In genomic region chr4:139611542-139611953, GRCm38 (mm10) we compare ENCODE assay signal across 8 mouse cellular contexts. TPM values are rescaled to one million over a fixed set of nuclear protein-coding genes. Genes with fewer than 3 reads are reported as not detected.
DNase-seq lines count a peak whose midpoint lies in the region; ATAC-seq and TF ChIP-seq lines count a peak whose summit lies in the region.

No protein-coding gene starts in this region.

- DNase-seq in CD8-positive naive resting alpha-beta T cell, adult 2 months (ENCODE audit: low read depth in 2 of 2, low spot score in 2 of 2), result peak; percentile 77 to 83
- DNase-seq in brain, adult 2 months (ENCODE audit: low read depth, low spot score), result peak; percentile 83
- peak; percentile 87 for DNase-seq in forebrain, embryonic 11.5 days (ENCODE audit: low spot score)
- DNase-seq in heart, postnatal 0 days (ENCODE audit: low spot score), result peak; percentile 84
- DNase-seq in kidney, postnatal 36 days, result peak; percentile 66 to 91
- DNase-seq in lung, adult 18-20 months, result peak; percentile 73 to 82

- no peaks in the 10 kb centered on the region; the same call in 1 of the 2 replicates for H3K9me3 ChIP-seq in forebrain, embryonic 11.5 days (ENCODE audit: control insufficient read depth, low read length)
- H3K9me3 ChIP-seq in heart, postnatal 0 days (replicated peaks; ENCODE audit: control insufficient read depth, low read length), result no peaks in the 10 kb centered on the region
- no peaks in the 10 kb centered on the region for H3K9me3 ChIP-seq in neural tube, embryonic 15.5 days (replicated peaks)

- peak; percentile 98 for TF ChIP-seq CTCF in heart, postnatal 0 days (IDR thresholded peaks at IDR 0.05; ENCODE audit: low read depth)
- TF ChIP-seq CTCF in testis, adult 2 months (IDR thresholded peaks at IDR 0.05; ENCODE audit: control insufficient read depth, insufficient read depth, insufficient replicate concordance, low read depth, low read length), result peak; percentile 88

- 4% methylated on average over 10 of the region's 10 CpGs for WGBS in forebrain, embryonic 11.5 days
- 3% methylated on average over 9 of the region's 10 CpGs for WGBS in heart, postnatal 0 days
- 2% methylated on average over 10 of the region's 10 CpGs for WGBS in neural tube, embryonic 15.5 days

- no peak overlapping the region for H3K4me3 ChIP-seq in forebrain, embryonic 11.5 days (ENCODE audit: low read depth, low read length)
- 0 out of 2 replicates have a peak overlapping the region, but pooled peaks have one; percentile 10 for H3K4me3 ChIP-seq in heart, postnatal 0 days (ENCODE audit: low read depth, low read length)
- H3K4me3 ChIP-seq in neural tube, embryonic 15.5 days (replicated peaks), result no peak overlapping the region
- H3K4me3 ChIP-seq in testis, adult 2 months (ENCODE audit: control insufficient read depth, low read depth, low read length), result no peak overlapping the region; the same call in 1 of the 2 replicates

- no peak overlapping the region for H3K27ac ChIP-seq in forebrain, embryonic 11.5 days (ENCODE audit: low read depth, low read length)
- peak overlapping the region; percentile 56 for H3K27ac ChIP-seq in heart, postnatal 0 days (ENCODE audit: low read depth)
- H3K27ac ChIP-seq in neural tube, embryonic 15.5 days (replicated peaks), result peak overlapping the region; percentile 77
- H3K27ac ChIP-seq in testis, adult 2 months (ENCODE audit: control insufficient read depth, insufficient read depth, low read depth, low read length), result no peak overlapping the region

- peaks cover 8% of the 10 kb centered on the region for H3K36me3 ChIP-seq in forebrain, embryonic 11.5 days (ENCODE audit: control insufficient read depth, insufficient read depth, low read length)
- peaks cover 54% of the 10 kb centered on the region for H3K36me3 ChIP-seq in heart, postnatal 0 days (replicated peaks; ENCODE audit: control insufficient read depth, insufficient read depth, low read length)
- H3K36me3 ChIP-seq in neural tube, embryonic 15.5 days, result peaks cover 61% of the 10 kb centered on the region
- no peaks in the 10 kb centered on the region for H3K36me3 ChIP-seq in testis, adult 2 months (ENCODE audit: control insufficient read depth, insufficient read depth, low read length)

- no peak for ATAC-seq in forebrain, embryonic 11.5 days (replicated peaks; ENCODE audit: low FRiP score)
- ATAC-seq in heart, postnatal 0 days (ENCODE audit: insufficient read depth, low read depth), result peak; percentile 74
- ATAC-seq in neural tube, embryonic 15.5 days (ENCODE audit: low FRiP score), result peak; percentile 63; the same call in 1 of the 2 replicates

- no peaks in the 10 kb centered on the region for H3K27me3 ChIP-seq in forebrain, embryonic 11.5 days (ENCODE audit: control insufficient read depth, insufficient read depth, low read length)
- no peaks in the 10 kb centered on the region for H3K27me3 ChIP-seq in heart, postnatal 0 days (ENCODE audit: control insufficient read depth, insufficient read depth, low read length)
- H3K27me3 ChIP-seq in neural tube, embryonic 15.5 days (replicated peaks), result no peaks in the 10 kb centered on the region
- H3K27me3 ChIP-seq in testis, adult 2 months (ENCODE audit: control insufficient read depth, insufficient read depth, low read length), result no peaks in the 10 kb centered on the region

- peak overlapping the region; percentile 36; the same call in 1 of the 2 replicates for H3K4me2 ChIP-seq in forebrain, embryonic 11.5 days (ENCODE audit: low read depth, low read length, severe bottlenecking)
- peak overlapping the region; percentile 46 for H3K4me2 ChIP-seq in heart, postnatal 0 days (ENCODE audit: low read depth, low read length)
- peak overlapping the region; percentile 50 for H3K4me2 ChIP-seq in neural tube, embryonic 15.5 days

- peak; percentile 54; the same call in 1 of the 2 replicates for TF ChIP-seq EP300 in heart, postnatal 0 days (IDR thresholded peaks at IDR 0.05; ENCODE audit: low read depth)

- no peak for TF ChIP-seq POLR2A in testis, adult 2 months (IDR thresholded peaks at IDR 0.05; ENCODE audit: control insufficient read depth, low read depth, low read length)

- no peak overlapping the region for H3K9ac ChIP-seq in forebrain, embryonic 11.5 days (ENCODE audit: low read length)
- no peak overlapping the region for H3K9ac ChIP-seq in heart, postnatal 0 days (replicated peaks; ENCODE audit: low read depth, low read length)
- peak overlapping the region; percentile 40; the same call in 1 of the 2 replicates for H3K9ac ChIP-seq in neural tube, embryonic 15.5 days (replicated peaks)

- 0 out of 2 replicates have a peak, but pooled peaks cover 2% of the 10 kb centered on the region for H3K4me1 ChIP-seq in forebrain, embryonic 11.5 days (replicated peaks; ENCODE audit: control insufficient read depth, insufficient read depth, low read length)
- no peaks in the 10 kb centered on the region for H3K4me1 ChIP-seq in heart, postnatal 0 days (ENCODE audit: control insufficient read depth, insufficient read depth)
- H3K4me1 ChIP-seq in neural tube, embryonic 15.5 days, result peaks cover 16% of the 10 kb centered on the region
- peaks cover 3% of the 10 kb centered on the region for H3K4me1 ChIP-seq in testis, adult 2 months (ENCODE audit: control insufficient read depth, insufficient read depth, low read length)

RNA-seq across cellular contexts. Expression of gene Gm21969, which starts 8.6 kb away (rescaled TPM):
- polyA plus RNA-seq in forebrain, embryonic 11.5 days (2014; fragmentation: Nextera tagmentation; extraction: Ambion mirVana), result not detected in 2 replicates
- not detected in 2 replicates for total RNA-seq in heart, postnatal 0 days (2014; rRNA removed; ENCODE audit: low replicate concordance)
- not detected in 2 replicates for polyA plus RNA-seq in heart, postnatal 0 days (2015; fragmentation: Nextera tagmentation; extraction: Ambion mirVana)
- not detected in 2 replicates for polyA plus RNA-seq in neural tube, embryonic 15.5 days (2015; fragmentation: Nextera tagmentation; extraction: Ambion mirVana)
- not detected in 2 replicates for polyA plus RNA-seq in testis, adult 2 months (2012; rRNA removed)

RNA-seq across cellular contexts. Expression of gene Aldh4a1, which starts 11.1 kb away (rescaled TPM):
- 14.5 and 16.2 TPM in 2 replicates for polyA plus RNA-seq in forebrain, embryonic 11.5 days (2014; fragmentation: Nextera tagmentation; extraction: Ambion mirVana)
- 47.7 and 53.7 TPM in 2 replicates for total RNA-seq in heart, postnatal 0 days (2014; rRNA removed; ENCODE audit: low replicate concordance)
- 21.7 and 24.9 TPM in 2 replicates for polyA plus RNA-seq in heart, postnatal 0 days (2015; fragmentation: Nextera tagmentation; extraction: Ambion mirVana)
- polyA plus RNA-seq in neural tube, embryonic 15.5 days (2015; fragmentation: Nextera tagmentation; extraction: Ambion mirVana), result 29.5 and 34.9 TPM in 2 replicates
- polyA plus RNA-seq in testis, adult 2 months (2012; rRNA removed), result 7.0 and 7.2 TPM in 2 replicates

RNA-seq across cellular contexts. Expression of gene Tas1r2, which starts 41.8 kb away (rescaled TPM):
- not detected in 2 replicates for polyA plus RNA-seq in forebrain, embryonic 11.5 days (2014; fragmentation: Nextera tagmentation; extraction: Ambion mirVana)
- not detected in 2 replicates for total RNA-seq in heart, postnatal 0 days (2014; rRNA removed; ENCODE audit: low replicate concordance)
- polyA plus RNA-seq in heart, postnatal 0 days (2015; fragmentation: Nextera tagmentation; extraction: Ambion mirVana), result not detected in 2 replicates
- not detected in 2 replicates for polyA plus RNA-seq in neural tube, embryonic 15.5 days (2015; fragmentation: Nextera tagmentation; extraction: Ambion mirVana)
- not detected in 2 replicates for polyA plus RNA-seq in testis, adult 2 months (2012; rRNA removed)

Comparison
In these comparisons a context has a peak if more than half of its experiments do, and no peak if none do; other contexts are left out.
1. H3K27ac ChIP-seq: peak in heart, postnatal 0 days (single experiment) and neural tube, embryonic 15.5 days (single experiment); none in forebrain, embryonic 11.5 days (single experiment) and testis, adult 2 months (single experiment).
2. Peak in every context shown above with its lines, with median percentiles within 50 percentile points of each other: DNase-seq and H3K4me2 ChIP-seq.